Mouse (Mus musculus) right cerebral cortex, postnatal 14 days (tissue): ENCODE results near the gene Gm21976.

Experiments
- DNase-seq: peaks from one replicate; pipeline ENCODE4 v3.0.0; 2022

Gm21976 gene

DNA sequence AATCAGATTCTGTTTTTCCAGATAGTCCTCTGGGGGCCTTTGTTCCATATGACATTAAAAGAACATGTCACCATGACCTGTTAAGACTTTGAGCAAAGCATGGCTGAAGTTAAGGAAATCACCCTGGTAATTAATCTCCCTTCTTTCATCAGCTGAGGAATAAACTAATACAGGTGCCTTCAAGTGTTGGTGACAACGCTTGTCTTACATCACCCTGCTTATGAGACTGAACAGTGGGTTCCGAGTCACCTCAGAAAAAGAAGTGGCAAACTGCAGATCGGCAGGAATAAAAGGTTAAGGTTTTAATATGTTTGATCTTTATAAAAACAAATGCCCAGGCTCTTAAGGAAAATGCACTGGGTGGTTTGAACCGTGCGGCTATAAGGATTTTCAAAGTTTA, at the start of gene Gm21976:
Gm21976 (plus strand) TSS at position 202 of the 400 bp plus-strand sequence.
- DNase-seq = no peak

DNA sequence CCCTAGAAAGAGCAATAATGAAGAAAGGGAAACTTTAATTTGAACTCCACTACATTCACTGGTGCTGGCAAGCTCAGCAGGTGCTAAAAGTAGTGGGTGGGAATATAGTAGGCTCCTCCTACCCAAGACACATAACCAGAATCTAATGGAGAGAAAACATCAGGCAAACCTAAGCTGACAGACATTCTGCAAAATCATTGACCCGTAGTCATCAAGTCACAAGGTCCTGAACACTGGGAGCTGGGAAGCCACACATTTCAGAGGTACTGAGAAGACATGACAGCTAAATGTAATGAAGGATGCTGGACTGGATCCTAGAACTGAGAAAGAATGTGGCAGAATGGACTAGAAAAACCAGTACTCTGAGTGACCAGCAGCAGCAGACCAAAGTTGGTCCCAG, 49.2 kb upstream of the Gm21976 start:
- no peak for DNase-seq

DNA sequence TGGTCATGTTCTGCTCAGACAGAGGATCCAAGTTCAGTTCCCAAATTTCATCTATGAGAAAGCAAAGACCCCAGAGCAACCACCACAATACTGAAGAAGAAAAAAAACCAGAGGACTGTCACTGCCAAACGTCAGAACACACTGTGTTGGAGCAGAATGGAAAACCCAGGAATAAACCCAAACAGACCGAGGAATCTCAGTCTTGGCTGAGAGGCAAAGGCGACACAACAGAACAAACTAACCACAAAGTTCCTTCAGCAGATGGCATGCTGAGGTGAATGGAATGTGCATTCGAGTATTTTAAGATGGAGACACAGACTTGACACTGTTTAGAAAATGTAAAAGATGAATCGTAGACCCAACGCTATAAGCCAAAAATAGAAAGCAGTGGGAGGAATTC, 44.2 kb upstream of the Gm21976 start:
- DNase-seq = no peak

DNA sequence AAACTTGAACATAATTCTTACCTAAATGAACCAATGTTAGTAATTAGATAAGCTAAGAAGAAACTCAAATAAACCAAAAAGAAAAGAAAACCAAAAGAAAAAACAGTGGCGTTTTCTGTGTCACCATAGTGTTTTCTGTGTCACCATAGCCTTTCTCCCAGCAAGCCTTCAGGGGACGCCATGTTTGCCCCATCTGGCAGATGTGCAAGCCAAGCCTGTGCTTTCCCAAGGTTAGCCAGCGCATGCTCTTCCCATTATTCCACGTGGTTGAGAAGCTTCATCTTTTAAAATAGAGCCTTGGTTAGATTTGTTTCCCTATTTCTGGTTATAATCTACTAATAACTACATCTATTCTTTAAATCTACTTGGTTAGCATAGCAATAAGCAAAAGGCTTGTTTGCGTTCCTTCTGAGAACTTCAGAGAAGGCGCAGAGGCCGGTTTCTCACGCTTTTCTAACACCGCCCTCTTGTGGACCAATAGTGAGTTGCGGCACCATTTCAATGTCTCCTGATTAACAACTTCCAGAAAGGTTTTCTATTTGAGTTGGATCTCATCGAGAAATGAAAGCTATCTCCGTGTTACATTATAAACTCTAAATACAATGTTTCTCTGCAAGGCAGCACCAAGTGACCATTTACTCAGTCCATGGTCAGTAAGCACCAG, 39.6 kb upstream of the Gm21976 start:
- DNase-seq = peak; percentile 84

DNA sequence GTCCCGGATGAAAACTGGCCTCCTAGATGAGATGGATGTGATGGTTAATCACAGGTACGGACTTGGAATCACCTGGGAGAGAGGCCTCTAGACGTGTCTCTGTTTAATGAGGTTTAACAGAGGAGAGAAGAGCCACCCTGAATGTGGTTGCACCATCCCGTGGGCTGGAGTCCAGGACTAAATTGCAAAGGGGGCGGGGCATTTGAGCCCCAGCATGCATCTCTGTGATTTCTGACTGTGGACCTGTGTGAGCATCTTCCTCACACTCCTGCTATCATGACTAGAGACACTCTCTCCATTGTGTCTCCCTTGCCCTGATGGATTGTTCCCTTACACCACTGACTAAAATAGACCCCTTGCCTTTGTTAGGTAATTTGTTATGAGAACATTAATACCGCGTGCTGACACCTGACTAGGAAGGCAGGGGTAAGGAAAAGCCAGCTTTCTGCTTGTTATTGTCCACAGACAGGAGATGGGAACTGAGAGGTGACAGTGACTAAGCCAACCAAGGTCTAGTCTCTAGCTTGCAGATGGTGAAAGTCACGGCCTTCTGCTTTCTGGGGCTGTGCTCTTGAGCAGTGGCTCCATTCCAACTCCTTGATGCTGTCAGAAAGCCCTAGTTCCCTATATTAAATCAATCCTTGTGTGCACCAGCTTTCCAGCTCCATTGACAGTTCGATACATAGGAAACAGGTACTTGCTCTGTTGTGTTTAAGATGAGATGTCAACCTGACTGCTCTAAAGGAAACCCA, 38.0 kb upstream of the Gm21976 start:
- no peak for DNase-seq

DNA sequence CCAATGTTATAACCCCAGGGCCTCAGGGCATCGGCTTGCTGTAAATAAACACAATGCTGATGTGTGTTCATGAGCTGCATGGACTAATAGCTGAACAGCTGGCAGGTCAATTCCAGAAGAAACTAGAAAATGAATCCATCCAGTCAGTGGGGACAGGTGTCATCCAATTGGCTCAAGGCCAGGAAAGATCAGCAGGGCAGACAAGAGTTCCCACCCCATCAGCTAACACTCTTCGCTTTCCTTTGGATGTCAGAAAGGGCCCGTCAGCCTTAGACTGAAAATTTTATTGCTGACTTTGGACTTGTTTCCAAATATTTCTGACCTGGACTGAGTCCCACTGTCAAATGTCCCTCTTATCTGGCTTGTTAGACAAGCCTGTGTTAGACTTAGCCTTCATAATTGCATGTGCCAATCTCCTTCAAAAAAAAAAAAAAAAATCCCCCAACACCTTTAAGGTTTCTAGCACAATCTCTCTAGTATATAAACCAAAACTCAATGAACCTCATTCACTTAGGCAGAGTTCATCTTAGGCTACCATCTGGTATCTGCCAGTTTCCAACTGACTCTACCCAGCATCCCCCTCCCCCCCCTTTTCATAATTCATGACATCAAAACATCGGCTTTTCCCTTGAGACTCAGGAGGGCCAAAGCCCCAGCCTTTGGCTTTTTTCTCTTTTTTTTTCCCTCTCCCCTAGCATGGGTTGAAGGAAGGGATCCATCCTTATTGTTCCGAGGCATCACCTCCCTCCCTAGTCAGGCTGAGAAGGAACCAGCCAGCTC, 34.9 kb upstream of the Gm21976 start:
- DNase-seq = no peak

DNA sequence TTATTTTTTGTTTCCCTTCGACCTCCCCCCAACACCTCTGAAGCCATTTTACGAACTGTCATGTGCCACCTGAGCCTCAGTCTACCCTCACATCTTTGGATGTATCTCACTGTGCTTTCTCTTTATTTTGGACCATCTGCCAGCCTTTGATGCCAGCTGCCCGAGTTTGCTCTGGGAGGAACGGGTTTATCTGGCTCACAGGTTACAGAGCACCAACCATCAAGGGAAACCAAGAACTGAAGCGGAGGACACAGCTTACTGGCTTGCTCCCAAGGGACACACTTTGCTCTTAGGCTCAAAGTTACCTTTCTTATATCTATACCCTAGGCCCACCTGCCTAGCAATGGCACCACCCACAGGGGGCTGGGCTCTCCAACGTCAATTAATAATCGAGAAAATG, 34.3 kb upstream of the Gm21976 start:
- no peak for DNase-seq

DNA sequence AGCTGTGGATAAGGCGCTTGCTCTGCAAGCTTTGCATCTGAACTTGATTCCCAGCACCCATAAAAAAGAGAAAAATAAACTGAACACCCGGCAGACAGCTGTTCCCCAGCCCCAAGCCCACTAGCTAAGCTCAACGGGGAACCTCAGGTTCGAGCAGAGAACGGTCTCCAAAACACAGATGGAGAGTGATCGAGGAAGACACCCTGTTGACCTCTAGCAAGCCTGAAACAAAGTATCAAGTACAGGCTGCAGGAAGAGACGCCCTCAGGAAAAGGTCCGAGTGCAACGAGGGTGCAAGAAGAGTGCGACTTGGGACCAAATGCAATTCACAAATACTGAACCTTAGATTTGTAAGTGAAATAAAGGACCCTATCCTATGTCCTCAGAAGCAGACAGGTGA, 30.1 kb upstream of the Gm21976 start:
- no peak for DNase-seq

DNA sequence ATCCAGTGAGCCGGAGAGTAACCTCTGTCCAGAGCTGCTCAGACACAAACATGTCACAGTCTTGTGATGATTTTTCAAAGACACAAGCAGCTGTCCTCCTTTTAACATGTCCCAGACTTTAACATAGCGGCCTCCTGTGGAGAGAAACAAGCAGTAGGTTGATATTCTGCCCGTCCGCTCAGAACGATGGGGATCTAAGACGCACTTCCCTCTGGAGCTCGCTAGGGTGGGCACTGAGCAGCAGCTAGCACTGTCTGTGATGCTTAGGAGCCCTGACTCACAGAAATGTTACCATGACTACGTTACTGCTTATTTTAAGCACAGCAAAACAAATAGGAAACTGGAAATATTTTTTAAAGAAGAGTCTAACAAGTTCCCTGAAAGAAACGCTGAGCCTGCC, 24.8 kb upstream of the Gm21976 start:
- DNase-seq = peak; percentile 47

DNA sequence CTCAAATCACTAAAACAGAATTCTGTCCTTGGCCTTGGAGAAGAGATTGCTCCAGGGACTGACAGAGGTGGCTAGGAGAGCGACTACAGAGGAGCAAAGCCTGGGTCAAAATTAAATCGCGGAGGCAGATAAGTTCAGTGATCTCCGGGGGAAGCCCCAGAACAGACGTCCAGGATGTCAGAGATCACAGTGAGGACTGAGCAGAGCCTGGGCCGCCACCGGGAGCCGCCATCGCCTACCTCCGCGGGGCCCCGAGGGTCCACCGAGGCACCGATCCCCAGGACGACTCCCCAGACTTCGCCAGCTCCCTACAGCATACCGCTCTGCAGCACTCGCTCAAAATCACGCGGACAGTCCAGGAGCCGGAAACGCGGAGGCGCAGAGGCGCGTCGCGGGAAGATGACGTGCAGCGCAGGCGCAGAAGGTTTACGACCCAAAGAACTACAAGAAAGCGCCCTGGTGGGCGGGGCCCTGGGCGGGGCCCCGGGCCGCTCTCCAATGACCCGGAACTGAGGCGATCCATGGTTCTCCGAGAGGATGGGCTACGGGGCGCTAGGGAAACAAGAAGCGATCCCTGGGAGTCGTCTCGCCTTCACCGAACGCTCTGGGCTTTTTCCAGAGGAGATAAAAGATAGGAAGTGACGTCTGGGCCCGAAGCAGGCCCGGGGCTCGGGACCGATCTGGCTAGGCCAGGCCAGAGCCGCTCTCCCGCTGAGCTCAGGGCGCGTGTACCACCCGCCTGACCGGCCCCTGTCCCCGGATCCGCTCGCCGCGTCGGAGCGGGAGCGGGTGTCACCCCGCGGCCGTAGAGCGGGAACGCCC, 16.8 kb upstream of the Gm21976 start, which contains the start of the genes Utp15 and Ankra2:
Utp15 (minus strand) TSS at position 406 of the 822 bp plus-strand sequence.
Ankra2 (plus strand) TSS at position 439 of the 822 bp plus-strand sequence.
- DNase-seq = peak; percentile 99

DNA sequence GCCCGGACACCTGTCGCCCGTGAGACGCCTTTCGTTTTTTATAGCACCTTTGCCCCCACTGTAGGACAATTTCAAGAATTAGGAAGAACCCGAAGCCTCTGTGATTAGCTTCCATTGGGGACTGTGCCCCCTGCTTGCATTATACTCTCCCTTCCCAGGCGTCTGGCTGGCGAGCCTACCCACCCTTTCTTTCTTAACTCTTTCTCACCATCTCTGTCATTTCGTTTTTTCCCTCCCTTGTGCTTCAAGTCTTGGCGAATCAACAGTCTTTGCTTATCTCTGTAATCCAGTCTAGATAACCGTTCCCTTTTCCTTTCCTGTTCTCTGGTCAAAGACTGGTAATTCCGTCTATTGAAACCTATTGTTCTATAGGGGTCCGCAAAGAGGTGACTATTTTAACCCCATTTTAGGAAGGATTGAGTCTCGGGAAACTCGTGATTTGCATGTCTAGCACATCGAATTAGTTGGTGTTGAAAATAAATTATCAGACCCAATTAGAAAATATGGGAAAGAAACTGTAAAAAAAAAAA, 16.2 kb upstream of the Gm21976 start:
- no peak for DNase-seq

DNA sequence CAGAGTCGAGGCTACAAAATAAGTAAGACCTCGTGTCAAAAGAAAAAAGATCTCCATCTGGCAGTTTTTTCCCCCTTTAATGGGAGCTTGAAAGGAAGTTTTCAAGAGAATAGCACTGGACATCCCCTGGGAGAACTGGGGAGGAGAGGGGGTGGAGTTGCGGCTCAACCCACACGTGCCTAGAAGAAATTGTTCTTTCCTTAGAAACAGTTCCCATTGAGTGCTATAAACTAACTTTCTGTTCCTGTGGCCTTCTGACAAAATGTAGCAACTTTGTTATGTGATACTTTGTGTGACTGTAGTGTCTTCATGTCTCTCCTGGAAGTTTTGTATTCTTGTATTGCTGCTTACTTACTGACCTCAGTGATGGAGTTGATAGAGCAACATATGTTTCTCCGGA, 15.6 kb upstream of the Gm21976 start:
- no peak for DNase-seq

DNA sequence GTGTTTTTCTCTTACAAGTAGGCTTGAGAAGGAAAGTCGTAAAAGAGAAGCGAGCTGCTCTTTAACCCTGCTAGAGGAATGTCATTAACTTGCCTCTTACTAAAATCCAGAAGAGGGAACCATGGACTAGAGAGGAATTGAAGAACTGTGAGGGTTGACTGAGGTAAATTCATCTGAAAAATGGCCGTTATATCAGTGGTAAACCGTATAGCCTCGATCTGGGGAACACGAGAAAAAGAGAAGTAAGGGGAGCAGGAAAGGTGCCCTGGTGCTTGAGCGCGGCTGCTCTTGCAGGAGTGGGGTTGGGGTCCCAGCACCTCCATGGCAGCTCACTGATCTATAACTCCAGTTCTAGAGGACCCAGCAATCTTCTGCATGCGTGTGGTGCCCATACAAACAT, 5.7 kb upstream of the Gm21976 start:
- DNase-seq = no peak

DNA sequence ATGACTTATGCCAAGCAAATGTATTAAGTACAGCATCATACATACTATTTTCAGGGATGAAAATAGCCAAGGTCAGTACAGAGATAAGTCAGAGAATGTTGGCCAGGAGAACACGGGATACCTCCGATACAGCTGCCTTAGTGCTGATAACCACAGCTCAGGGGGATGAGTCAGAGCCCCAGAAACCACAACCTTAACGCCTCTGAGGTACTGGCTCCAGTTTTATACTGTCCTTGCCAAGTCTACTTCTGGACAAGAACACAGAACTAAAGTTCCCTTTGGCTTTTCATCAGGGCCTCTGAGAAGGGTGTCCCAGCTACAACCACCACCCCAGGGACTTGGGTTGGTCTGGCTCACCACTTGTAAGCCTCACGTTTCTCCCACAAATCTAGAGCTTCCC, 4.0 kb upstream of the Gm21976 start:
- no peak for DNase-seq

DNA sequence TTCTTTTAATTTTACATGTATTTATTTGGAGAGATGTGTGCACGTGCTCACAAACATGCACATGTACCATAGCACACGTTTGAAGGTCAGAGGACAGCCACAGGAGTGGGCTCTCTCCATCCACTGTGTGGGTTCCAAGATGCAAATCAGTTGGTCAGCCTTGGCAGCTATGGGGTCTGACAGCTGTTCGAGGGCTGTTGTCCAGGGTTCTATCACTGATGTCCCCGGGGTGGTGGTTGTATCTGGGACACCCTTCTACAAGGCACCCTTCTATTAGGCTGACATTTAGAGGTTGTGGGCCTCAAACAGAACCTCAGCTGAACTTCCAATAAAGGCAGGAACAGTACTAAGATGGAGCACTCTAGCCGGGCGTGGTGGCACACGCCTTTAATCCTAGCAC, 3.4 kb upstream of the Gm21976 start:
- no peak for DNase-seq

DNA sequence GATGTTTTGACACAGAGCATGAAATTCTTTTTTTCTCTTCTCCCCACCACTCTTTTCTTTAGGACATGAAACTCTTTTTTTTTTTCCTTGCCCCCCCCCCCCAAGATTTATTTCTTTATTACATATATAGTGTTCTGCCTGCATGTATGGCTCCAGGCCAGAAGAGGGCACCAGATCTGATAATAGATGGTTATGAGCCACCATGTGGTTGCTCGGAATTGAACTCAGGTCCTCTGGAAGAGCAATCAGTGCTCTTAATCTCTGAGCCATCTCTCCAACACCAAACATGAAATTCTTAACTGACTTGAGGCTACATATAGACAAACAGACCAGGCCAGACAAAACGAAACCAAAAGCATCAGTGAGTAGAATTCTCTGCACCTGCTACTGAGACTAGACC, 2.2 kb upstream of the Gm21976 start:
- DNase-seq = no peak

DNA sequence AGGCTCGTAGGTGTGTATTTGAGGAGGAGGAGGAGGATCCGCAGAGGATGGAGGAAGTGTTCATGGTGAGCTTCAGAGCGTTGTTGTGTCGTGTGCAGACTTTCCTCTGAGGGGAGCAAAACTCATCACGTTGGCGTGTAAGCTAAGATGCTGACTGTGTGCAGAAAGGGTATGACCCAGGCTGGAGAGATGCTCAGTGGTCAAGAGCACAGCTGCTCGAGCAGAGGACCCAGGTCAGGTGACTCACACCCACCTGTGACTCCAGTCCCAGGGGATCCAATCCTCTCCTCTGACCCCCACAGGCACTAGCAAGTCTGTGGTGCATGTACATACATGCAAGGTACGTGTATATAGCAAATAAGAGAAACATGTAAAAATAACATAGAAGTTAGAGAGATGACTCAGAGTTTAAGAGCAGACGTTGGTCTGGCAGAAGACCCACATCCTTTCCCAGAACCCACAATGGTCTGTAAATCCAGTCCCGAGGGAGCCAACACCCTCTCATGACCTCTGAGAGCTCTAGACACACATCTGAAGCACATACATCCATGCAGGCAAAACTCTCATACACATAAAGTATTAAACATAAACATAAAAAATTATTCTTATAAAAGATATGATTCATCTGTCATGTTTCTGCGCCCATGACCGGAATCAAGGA, 1.4 kb downstream of the Gm21976 start:
- no peak for DNase-seq

DNA sequence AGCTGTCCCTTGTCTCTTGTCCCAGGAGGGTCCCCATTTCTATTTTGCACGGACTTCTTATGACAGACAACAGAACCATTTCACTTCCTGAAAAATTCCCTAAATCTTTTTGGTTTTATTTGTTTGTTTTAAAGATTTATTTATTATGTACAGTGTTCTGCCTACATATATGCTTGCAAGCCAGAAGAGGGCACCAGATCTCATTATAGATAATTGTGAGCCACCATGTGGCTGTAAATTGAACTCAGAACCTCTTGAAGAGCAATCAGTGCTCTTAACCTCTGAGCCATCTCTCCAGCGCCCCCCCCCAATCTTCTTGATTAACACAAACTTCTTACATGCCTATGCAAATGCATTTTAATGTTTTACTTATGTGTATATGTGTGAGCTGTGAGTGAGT, 11.0 kb downstream of the Gm21976 start:
- no peak for DNase-seq

DNA sequence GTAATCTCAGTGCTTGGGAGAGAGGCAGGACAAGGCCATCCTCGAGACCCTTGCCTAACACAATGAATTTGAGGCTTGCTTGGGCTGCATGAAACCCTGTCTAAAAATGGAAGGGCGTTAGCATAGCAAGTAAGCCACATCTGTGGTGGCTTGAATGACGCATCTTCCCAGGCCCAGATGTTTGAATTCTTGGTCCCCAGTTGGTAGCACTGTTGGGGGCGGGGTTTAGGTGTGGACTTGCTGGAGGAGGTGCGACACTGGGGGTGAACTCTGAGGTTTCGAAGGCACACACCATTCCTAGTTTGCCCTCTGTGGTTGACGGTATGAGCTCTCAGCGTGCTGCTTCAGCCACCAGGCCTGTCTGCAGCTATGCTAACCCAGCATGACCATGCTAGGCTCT, 12.0 kb downstream of the Gm21976 start:
- no peak for DNase-seq

DNA sequence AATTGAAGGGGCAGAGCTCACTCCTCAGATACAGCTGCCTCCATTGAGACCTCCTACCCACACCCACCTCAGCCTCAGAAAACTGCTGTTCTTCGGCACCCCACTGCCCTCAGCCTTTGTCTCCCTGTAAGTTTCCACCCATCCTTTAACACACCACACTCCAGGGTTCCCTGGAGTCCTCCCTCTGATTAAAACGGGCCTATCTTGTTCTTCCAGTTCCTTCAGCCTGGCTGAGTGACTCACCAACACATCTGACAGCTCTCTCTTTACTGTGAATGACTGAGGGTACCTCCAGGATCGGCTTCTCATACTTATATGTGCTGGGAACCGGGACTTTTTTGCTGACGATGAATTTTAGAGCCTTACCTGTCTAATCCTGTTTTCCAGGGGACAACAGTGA, 16.4 kb downstream of the Gm21976 start:
- DNase-seq = no peak

DNA sequence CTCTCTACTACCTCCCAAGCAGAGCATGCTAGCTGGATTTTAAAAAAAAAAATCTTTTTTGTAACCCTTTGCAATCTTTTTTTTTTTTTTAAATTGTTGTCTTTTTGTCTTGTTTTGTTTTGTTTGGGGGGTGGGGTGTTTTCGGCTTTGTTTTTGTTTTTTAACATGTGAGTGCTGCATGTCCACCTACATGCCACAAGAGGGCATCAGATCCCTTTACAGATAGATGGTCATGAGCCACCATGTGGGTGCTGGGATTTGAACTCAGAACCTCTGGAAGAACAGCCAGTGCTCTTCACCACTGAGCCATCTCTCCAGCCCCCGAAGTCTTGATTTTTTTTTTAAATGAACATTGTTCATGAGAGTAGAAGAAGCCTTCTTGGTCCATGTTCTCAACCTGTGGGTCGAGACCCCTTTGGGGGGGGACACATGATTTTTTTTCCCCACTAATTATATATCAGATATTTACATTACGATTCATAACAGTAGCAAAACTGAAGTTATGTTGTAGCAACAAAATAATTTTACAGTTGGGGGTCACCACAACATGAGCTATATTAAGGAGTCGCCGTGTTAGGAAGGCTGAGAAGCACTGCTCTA, 18.3 kb downstream of the Gm21976 start:
- DNase-seq = no peak
